Mouse (Mus musculus) layer of hippocampus, postnatal 10 days (tissue): ENCODE data around the gene Icam5. TPM values are rescaled to one million over a fixed set of nuclear protein-coding genes. Genes with fewer than 3 reads are reported as not detected.

Source experiments
- DNase-seq, 2 experiments: peaks; one replicate each; pipeline ENCODE4 v3.0.0; 2021; ENCODE audit warnings: low spot score in 2 of 2
- total RNA-seq, 2 experiments: library from RNA; stranded (reverse); gene quantifications; 2 replicates each; pipeline ENCODE4 v1.2.3; 2021

Gene Icam5
- total RNA-seq, 2 experiments from 2014 or later, result 256 to 261 TPM

- DNase-seq, result no peak
These were observed 19.5 kb upstream of the Icam5 start for GRCm38 (mm10) chr9:21012368-21012767.

GRCm38 (mm10) chr9:21014691-21015570, 16.9 kb upstream of the Icam5 start:
- peak; percentile 47 to 55 for DNase-seq

- peak in 1 of 2 experiments; percentile 53 for DNase-seq
These were observed 16.2 kb upstream of the Icam5 start, which contains the start of gene Icam1 for GRCm38 (mm10) chr9:21015571-21016130. TSS of gene Icam1 (plus strand) at chr9:21015985.

GRCm38 (mm10) chr9:21016331-21017176, 15.3 kb upstream of the Icam5 start:
- no peak for DNase-seq

- no peak for DNase-seq
These were observed 14.7 kb upstream of the Icam5 start for GRCm38 (mm10) chr9:21017177-21017575.

- DNase-seq, result no peak
These were observed 13.3 kb upstream of the Icam5 start for GRCm38 (mm10) chr9:21018600-21018999.

- DNase-seq, result no peak
These were observed 10.5 kb upstream of the Icam5 start for GRCm38 (mm10) chr9:21021363-21021762.

GRCm38 (mm10) chr9:21022288-21022687, 9.6 kb upstream of the Icam5 start:
- DNase-seq, result no peak

GRCm38 (mm10) chr9:21022726-21023125, 9.1 kb upstream of the Icam5 start:
- DNase-seq, result no peak

GRCm38 (mm10) chr9:21025258-21025810, 6.5 kb upstream of the Icam5 start:
- no peak for DNase-seq

GRCm38 (mm10) chr9:21026849-21027248, 5.0 kb upstream of the Icam5 start:
- DNase-seq, result no peak

GRCm38 (mm10) chr9:21027774-21028290, 4.0 kb upstream of the Icam5 start:
- no peak for DNase-seq

- no peak for DNase-seq
These were observed 3.2 kb upstream of the Icam5 start for GRCm38 (mm10) chr9:21028560-21029110.

- DNase-seq, result peak; percentile 81 to 85
These were observed 2.4 kb upstream of the Icam5 start, which contains the start of gene Icam4 for GRCm38 (mm10) chr9:21029291-21030054. TSS of gene Icam4 (plus strand) at chr9:21029373.

GRCm38 (mm10) chr9:21030055-21030600, 1.7 kb upstream of the Icam5 start:
- DNase-seq, result no peak

- DNase-seq, result peak; percentile 82 to 88
These were observed 1.1 kb upstream of the Icam5 start for GRCm38 (mm10) chr9:21030781-21031250.

- peak; percentile 65 to 74 for DNase-seq
These were observed 500 bp upstream of the Icam5 start for GRCm38 (mm10) chr9:21031251-21031895.

GRCm38 (mm10) chr9:21032491-21032890, 618 bp downstream of the Icam5 start:
- no peak for DNase-seq

- peak; percentile 62 to 70 for DNase-seq
These were observed 1.3 kb downstream of the Icam5 start for GRCm38 (mm10) chr9:21033136-21033535.
